Mouse (Mus musculus): ENCODE results near the gene Gja5. TPM values are rescaled to one million over a fixed set of nuclear protein-coding genes. Genes with fewer than 3 reads are reported as not detected.

Gene Gja5
- polyA plus RNA-seq, 1 experiment from 2014 or later, result 28.6 TPM

DNA sequence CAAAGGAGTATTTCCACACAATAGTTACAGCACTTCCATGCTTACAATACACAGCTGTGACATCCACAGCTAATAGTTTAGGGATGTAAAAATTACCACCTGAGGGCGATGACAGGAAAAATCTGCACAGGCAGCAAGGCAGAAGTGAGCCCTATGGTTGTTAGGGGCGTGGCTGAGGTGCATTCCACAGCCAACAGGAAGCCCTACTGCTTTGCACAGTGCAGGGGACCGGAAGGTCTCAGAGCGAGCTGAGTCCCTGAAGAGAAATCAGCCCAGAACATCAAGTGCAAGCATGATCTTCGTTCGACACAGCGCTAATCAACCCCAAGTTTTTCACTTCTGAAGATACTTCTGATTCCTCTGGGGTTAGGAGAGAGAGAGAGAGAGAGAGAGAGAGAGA lies 219.7 kb downstream of the Gja5 start:
- no peaks in the 10 kb centered on the region for H3K27me3 ChIP-seq (ENCODE audit: control insufficient read depth, insufficient read depth, low read depth, low read length)
- H3K4me3 ChIP-seq (ENCODE audit: low read length), result no peak overlapping the region
- peak; percentile 64 for ATAC-seq (ENCODE audit: low read depth)
- H3K27ac ChIP-seq (ENCODE audit: low read length), result no peak overlapping the region
- no peaks in the 10 kb centered on the region for H3K4me1 ChIP-seq (replicated peaks; ENCODE audit: control insufficient read depth, insufficient read depth, low read length)
- H3K4me2 ChIP-seq (ENCODE audit: low read depth, low read length), result no peak overlapping the region
- H3K9ac ChIP-seq (ENCODE audit: low read length), result no peak overlapping the region
- no peaks in the 10 kb centered on the region for H3K9me3 ChIP-seq (ENCODE audit: control insufficient read depth, low read length)
- WGBS, result 30% methylated on average over 7 of the region's 7 CpGs
- H3K36me3 ChIP-seq (ENCODE audit: control insufficient read depth, insufficient read depth, low read length), result no peaks in the 10 kb centered on the region

Other genes with a start within 250 kb of the Gja5 start
- gene Ankrd35, start 234.6 kb upstream of the Gja5 start, polyA plus RNA-seq (2015; fragmentation: Nextera tagmentation; extraction: Ambion mirVana), result 0.36 and 0.50 TPM in 2 replicates
- 51.9 and 52.0 TPM in 2 replicates for gene Pias3, start 208.3 kb upstream of the Gja5 start, polyA plus RNA-seq (2015; fragmentation: Nextera tagmentation; extraction: Ambion mirVana)
- gene Nudt17, start 196.1 kb upstream of the Gja5 start, polyA plus RNA-seq (2015; fragmentation: Nextera tagmentation; extraction: Ambion mirVana), result 7.2 and 8.2 TPM in 2 replicates
- gene Polr3c, start 177.1 kb upstream of the Gja5 start, polyA plus RNA-seq (2015; fragmentation: Nextera tagmentation; extraction: Ambion mirVana), result 35.6 and 35.7 TPM in 2 replicates
- gene Rnf115, start 177.0 kb upstream of the Gja5 start, polyA plus RNA-seq (2015; fragmentation: Nextera tagmentation; extraction: Ambion mirVana), result 45.7 and 47.8 TPM in 2 replicates
- 0.64 TPM in 1 of 2 replicates, not detected in the other for gene Pdzk1, start 75.4 kb upstream of the Gja5 start, polyA plus RNA-seq (2015; fragmentation: Nextera tagmentation; extraction: Ambion mirVana)
- 0.40 and 1.8 TPM in 2 replicates for gene Cd160, start 75.3 kb upstream of the Gja5 start, polyA plus RNA-seq (2015; fragmentation: Nextera tagmentation; extraction: Ambion mirVana)
- gene Gpr89, start 653 bp downstream of the Gja5 start, polyA plus RNA-seq (2015; fragmentation: Nextera tagmentation; extraction: Ambion mirVana), result 33.0 and 37.6 TPM in 2 replicates
- gene Gja8, start 21.3 kb downstream of the Gja5 start, polyA plus RNA-seq (2015; fragmentation: Nextera tagmentation; extraction: Ambion mirVana), result not detected in 2 replicates

Measured in lung, embryonic 16.5 days (tissue).